Mouse (Mus musculus) hindbrain, embryonic 14.5 days (tissue): ENCODE data around the gene Cryga. TPM values are rescaled to one million over a fixed set of nuclear protein-coding genes. Genes with fewer than 3 reads are reported as not detected.

Experiments
- ATAC-seq: fragments of 200-750 bp; cut with Nextera tagmentation; 2 replicates; pipeline ENCODE4 v1.8.0; 2017; ENCODE audit warnings: moderate number of reproducible peaks, mild to moderate bottlenecking, moderate TSS enrichment, moderate library complexity; ENCODE audit not compliant: low FRiP score
- DNase-seq: peaks from one replicate; pipeline ENCODE4 v3.0.0-alpha.2; 2015; ENCODE audit warnings: low spot score
- H3K27ac ChIP-seq: fragments of 300-500 bp; sonication (generic); 2 replicates; pipeline ENCODE4 v1.5.1; 2014; ENCODE audit warnings: mild to moderate bottlenecking, moderate library complexity
- H3K27me3 ChIP-seq: fragments of 300-500 bp; sonication (generic); 2 replicates; pipeline ENCODE4 v1.6.1; 2014; ENCODE audit warnings: mild to moderate bottlenecking, low read length, mixed read lengths; ENCODE audit not compliant: control insufficient read depth, insufficient read depth
- H3K36me3 ChIP-seq: fragments of 300-500 bp; sonication (generic); replicated peaks from 2 replicates; pipeline ENCODE4 v1.6.1; 2014; ENCODE audit not compliant: control insufficient read depth, insufficient read depth
- H3K4me1 ChIP-seq: fragments of 300-500 bp; sonication (generic); replicated peaks from 2 replicates; pipeline ENCODE4 v1.6.1; 2014; ENCODE audit warnings: antibody characterized with exemption, low read length, mixed read lengths; ENCODE audit not compliant: control insufficient read depth, insufficient read depth
- H3K4me2 ChIP-seq: fragments of 300-500 bp; sonication (generic); replicated peaks from 2 replicates; pipeline ENCODE4 v1.6.1; 2014; ENCODE audit warnings: mild to moderate bottlenecking, moderate library complexity
- H3K4me3 ChIP-seq: fragments of 300-500 bp; sonication (generic); replicated peaks from 2 replicates; pipeline ENCODE4 v1.5.1; 2014; ENCODE audit warnings: mild to moderate bottlenecking, low read length
- H3K9ac ChIP-seq: fragments of 300-500 bp; sonication (generic); 2 replicates; pipeline ENCODE4 v1.6.1; 2014
- H3K9me3 ChIP-seq: fragments of 300-500 bp; sonication (generic); 2 replicates; pipeline ENCODE4 v1.6.1; 2016; ENCODE audit warnings: low read length; ENCODE audit not compliant: control insufficient read depth
- WGBS: fragments of 180-500 bp; shearing (Covaris S2); extraction: QIAGEN DNeasy Blood & Tissue Kit; methylation state at CpG from one replicate; pipeline ENCODE4 v1.1.7; 2014; 5-methylcytosine and 5-hydroxymethylcytosine counted together
- polyA plus RNA-seq: library from polyadenylated mRNA; unstranded; fragments of >200 nt; fragmentation: Nextera tagmentation; extraction: Ambion mirVana; gene quantifications from 2 replicates; pipeline ENCODE4 v1.2.1, GENCODE M21; 2014

Cryga gene
- polyA plus RNA-seq, 1 experiment from 2014 or later, result not detected

- no peak overlapping the region for H3K4me2 ChIP-seq
- H3K9me3 ChIP-seq, result no peaks in the 10 kb centered on the region
- H3K4me3 ChIP-seq, result no peak overlapping the region
- H3K4me1 ChIP-seq, result no peaks in the 10 kb centered on the region
- H3K27me3 ChIP-seq, result no peaks in the 10 kb centered on the region
- H3K9ac ChIP-seq, result no peak overlapping the region
- 86% methylated on average over 10 of the region's 10 CpGs for WGBS
- no peak for DNase-seq
- H3K36me3 ChIP-seq, result no peaks in the 10 kb centered on the region
- no peak overlapping the region for H3K27ac ChIP-seq
- no peak for ATAC-seq
Measured at GRCm38 (mm10) chr1:65107654-65108279, 4.6 kb upstream of the Cryga start.

GRCm38 (mm10) chr1:65096953-65097352, 6.2 kb downstream of the Cryga start:
- H3K9me3 ChIP-seq, result no peaks in the 10 kb centered on the region
- no peaks in the 10 kb centered on the region for H3K36me3 ChIP-seq
- H3K27ac ChIP-seq, result no peak overlapping the region
- no peaks in the 10 kb centered on the region for H3K27me3 ChIP-seq
- no peak for ATAC-seq
- no peaks in the 10 kb centered on the region for H3K4me1 ChIP-seq
- no peak overlapping the region for H3K4me3 ChIP-seq
- no peak for DNase-seq
- H3K9ac ChIP-seq, result no peak overlapping the region
- no peak overlapping the region for H3K4me2 ChIP-seq
- 91% methylated on average over 3 of the region's 3 CpGs for WGBS

DNA sequence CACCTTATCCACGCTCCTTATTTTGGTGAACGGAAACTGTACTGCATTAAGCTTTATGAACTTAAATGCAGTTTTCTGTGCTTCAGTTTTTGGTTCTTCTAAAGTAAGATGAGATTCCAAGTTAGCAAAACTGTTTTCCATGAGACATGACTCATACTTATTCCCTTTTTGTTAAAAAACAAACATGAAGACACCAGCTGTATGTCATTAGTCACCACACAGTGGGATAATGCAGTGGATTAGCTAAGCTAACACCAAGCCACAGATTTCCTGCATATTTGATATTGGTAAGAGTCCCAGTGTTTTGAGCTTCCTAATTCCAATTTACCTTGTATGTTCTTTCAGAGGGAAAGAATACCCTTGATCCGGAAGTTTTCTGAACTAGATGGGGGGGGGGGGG, 11.6 kb downstream of the Cryga start:
- ATAC-seq (no peak), DNase-seq (no peak)
- Histone ChIP-seq H3K4me3 (no peak overlapping the region), H3K4me1 (no peaks in the 10 kb centered on the region), H3K9ac (no peak overlapping the region), H3K27ac (no peak overlapping the region), H3K4me2 (no peak overlapping the region), H3K9me3 (no peaks in the 10 kb centered on the region), H3K36me3 (no peaks in the 10 kb centered on the region), H3K27me3 (no peaks in the 10 kb centered on the region)
- WGBS, result 89% methylated on average over 3 of the region's 3 CpGs

DNA sequence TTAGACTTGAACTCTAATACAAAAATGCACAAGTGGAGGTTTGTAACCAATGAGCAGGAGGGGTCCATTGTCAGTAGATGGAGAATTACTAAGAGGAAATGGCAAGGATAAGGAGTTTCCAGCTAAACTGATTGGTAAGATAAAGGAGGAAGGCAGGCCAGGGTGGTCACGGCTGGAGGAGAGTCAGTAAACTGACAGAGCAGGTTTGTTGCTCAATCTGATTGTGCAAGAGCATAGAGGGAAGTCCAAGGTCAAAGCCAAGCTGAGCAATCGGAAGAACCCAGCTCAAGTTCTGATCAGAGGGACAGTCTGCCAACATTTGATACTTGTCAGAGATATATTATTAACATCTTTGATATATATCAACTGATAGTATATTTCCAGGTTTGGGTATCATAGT, 12.8 kb downstream of the Cryga start:
- no peak overlapping the region for H3K4me3 ChIP-seq
- H3K4me1 ChIP-seq, result no peaks in the 10 kb centered on the region
- no peak overlapping the region for H3K27ac ChIP-seq
- DNase-seq, result no peak
- no peaks in the 10 kb centered on the region for H3K36me3 ChIP-seq
- H3K9me3 ChIP-seq, result no peaks in the 10 kb centered on the region
- H3K4me2 ChIP-seq, result no peak overlapping the region
- WGBS, result 84% methylated on average over 2 of the region's 2 CpGs
- ATAC-seq, result no peak
- no peak overlapping the region for H3K9ac ChIP-seq
- H3K27me3 ChIP-seq, result no peaks in the 10 kb centered on the region

DNA sequence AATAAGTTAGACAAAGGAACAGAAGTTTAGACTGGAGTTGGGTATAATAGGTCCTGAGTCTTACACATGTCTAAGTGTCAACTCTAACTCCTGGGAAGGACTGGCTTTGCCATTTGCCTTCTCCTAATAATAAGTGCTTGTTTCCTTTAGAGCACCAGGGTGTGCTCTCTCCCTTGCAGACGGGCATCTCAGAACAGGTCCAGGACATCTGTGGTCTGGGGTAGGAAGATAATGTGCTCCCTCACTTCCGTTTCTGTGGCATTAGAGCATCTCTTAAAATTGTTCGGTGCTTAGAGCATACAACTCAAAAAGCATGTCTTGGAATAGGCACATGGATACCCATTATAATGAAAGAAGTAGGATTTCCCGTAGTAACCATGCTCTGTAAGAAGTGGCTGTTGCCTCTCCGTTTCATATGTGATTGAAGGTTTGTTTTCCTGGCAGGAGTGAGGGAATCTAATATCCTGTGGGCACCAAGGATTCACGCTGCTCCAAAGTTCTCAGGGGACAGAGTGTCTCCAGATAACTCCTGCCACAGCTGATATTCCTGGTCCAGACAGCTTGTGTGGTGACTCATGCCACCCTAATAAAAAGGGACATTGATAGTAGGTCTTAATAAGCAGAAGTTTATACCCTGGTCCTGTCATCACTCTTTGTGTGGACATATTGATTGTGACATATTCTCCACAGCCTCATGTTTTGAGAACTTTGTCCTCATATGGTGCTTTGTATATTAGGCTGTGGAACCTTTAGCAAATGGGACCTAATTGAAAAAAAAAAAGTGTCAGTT, 14.4 kb downstream of the Cryga start:
- Histone ChIP-seq H3K9me3 (no peaks in the 10 kb centered on the region), H3K4me2 (no peak overlapping the region), H3K9ac (no peak overlapping the region), H3K27ac (no peak overlapping the region), H3K4me1 (no peaks in the 10 kb centered on the region), H3K27me3 (no peaks in the 10 kb centered on the region), H3K36me3 (no peaks in the 10 kb centered on the region), H3K4me3 (no peak overlapping the region)
- WGBS, result 80% methylated on average over 6 of the region's 6 CpGs
- no peak for ATAC-seq
- no peak for DNase-seq

GRCm38 (mm10) chr1:65082188-65082587, 21.0 kb downstream of the Cryga start, which contains the start of gene Crygb:
Gene Crygb, minus strand, starts transcription at chr1:65082288.
- Histone ChIP-seq H3K27me3 (no peaks in the 10 kb centered on the region), H3K36me3 (no peaks in the 10 kb centered on the region), H3K4me2 (no peak within 1 kb of the TSS), H3K9ac (0 out of 2 replicates have a peak within 1 kb of the TSS, but pooled peaks have one; percentile 8), H3K27ac (no peak within 1 kb of the TSS), H3K4me3 (no peak within 1 kb of the TSS), H3K4me1 (no peaks in the 10 kb centered on the region), H3K9me3 (no peaks in the 10 kb centered on the region)
- WGBS, result 34% methylated on average over 7 of the region's 7 CpGs
- ATAC-seq, result no peak
- no peak for DNase-seq

DNA sequence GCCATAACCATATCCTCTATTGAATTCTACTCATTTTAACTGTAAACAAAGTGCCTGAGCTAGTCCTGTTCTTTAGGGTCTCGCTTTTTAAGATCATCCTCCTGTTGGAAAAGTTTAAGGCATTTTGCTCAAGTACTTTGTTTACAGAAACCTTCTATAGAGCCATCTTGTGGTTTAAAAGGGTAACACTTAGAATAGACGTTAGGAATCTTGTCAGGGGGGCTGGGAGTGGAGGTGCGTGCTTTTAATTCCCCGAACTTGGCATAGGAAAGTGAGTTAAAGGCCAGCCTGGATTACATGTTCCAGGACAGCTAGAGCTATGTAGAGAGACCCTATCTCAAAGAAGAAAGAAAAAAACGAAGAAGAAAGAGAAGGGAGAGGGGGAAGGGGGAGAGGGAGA, 27.6 kb downstream of the Cryga start:
- Histone ChIP-seq H3K4me3 (no peak overlapping the region), H3K36me3 (no peaks in the 10 kb centered on the region), H3K4me2 (no peak overlapping the region), H3K9me3 (no peaks in the 10 kb centered on the region), H3K27ac (no peak overlapping the region), H3K9ac (no peak overlapping the region), H3K27me3 (no peaks in the 10 kb centered on the region), H3K4me1 (no peaks in the 10 kb centered on the region)
- WGBS, result 21% methylated on average over 5 of the region's 5 CpGs
- ATAC-seq (no peak), DNase-seq (peak; percentile 40)

DNA sequence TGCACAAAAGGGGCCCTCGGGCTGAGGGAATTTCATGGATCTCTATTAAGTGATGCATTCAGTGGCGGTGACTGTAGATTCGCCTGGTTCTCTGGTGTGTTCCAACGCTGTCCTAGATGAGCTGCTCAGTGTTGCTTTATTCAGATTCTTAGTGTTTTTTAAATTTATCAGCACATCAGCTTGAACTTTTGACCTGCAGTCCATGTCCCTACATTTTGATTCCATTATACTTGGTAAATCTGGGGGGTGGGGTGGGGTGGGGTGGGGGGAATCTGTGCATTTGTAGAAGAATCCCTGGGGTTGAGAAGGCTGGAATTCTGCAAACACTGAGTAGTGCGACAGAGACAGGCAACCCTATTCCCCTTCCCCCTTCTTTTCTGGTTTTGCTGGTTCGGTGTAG, 29.6 kb downstream of the Cryga start, which contains the start of gene Crygc:
Gene Crygc (minus strand): TSS at position 101 of the 400 bp plus-strand sequence.
- Histone ChIP-seq H3K9me3 (no peaks in the 10 kb centered on the region), H3K9ac (no peak within 1 kb of the TSS), H3K4me1 (no peaks in the 10 kb centered on the region), H3K4me3 (no peak within 1 kb of the TSS), H3K4me2 (no peak within 1 kb of the TSS), H3K27me3 (no peaks in the 10 kb centered on the region), H3K36me3 (no peaks in the 10 kb centered on the region), H3K27ac (no peak within 1 kb of the TSS)
- DNase-seq (no peak), ATAC-seq (no peak)
- 64% methylated on average over 6 of the region's 6 CpGs for WGBS

DNA sequence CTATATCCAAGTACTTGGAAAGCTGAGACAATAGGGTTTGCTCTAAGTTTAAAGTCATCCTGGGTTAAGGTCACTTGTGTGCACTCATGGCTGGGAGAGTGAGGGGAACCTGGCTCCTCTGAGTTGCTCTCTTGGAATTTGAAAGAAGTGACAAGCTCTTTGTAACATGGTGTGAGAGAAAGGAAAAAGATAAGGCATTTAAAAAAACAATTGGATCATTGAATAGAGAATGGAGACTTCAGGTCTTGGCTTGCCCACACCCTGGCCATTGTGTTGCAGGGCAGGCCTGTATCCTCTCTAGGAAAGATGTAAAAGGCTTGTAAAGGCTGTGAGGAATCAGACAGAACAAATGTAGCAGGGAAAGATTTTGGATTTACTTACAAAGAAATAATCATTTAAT, 35.3 kb downstream of the Cryga start:
- no peak for ATAC-seq
- Histone ChIP-seq H3K9ac (no peak overlapping the region), H3K4me3 (no peak overlapping the region)

More for the DNA sequence above, 35.3 kb downstream of the Cryga start:
- Histone ChIP-seq H3K4me2 (no peak overlapping the region), H3K4me1 (no peaks in the 10 kb centered on the region), H3K9me3 (no peaks in the 10 kb centered on the region), H3K27ac (no peak overlapping the region), H3K36me3 (no peaks in the 10 kb centered on the region), H3K27me3 (no peaks in the 10 kb centered on the region)
- DNase-seq, result no peak
